Mouse (Mus musculus) myocyte (in vitro differentiated cells): Measurements from ENCODE around the gene Cln5.

ENCODE experiments used
- CEBPB ChIP-seq: IDR thresholded peaks from 2 replicates; pipeline ENCODE4 v1.6.1; 2011; ENCODE audit warnings: mild to moderate bottlenecking, moderate library complexity; ENCODE audit not compliant: poor library complexity, insufficient read depth, severe bottlenecking
- E2F4 ChIP-seq: IDR thresholded peaks from one replicate; pipeline ENCODE4 v1.6.1; 2011; ENCODE audit warnings: mild to moderate bottlenecking, control low read depth, moderate library complexity; ENCODE audit not compliant: insufficient read depth
- MAX ChIP-seq: IDR thresholded peaks from one replicate; pipeline ENCODE4 v1.6.1; 2011; ENCODE audit warnings: low read depth, mild to moderate bottlenecking, control low read depth
- MYOD1 ChIP-seq, 3 experiments: IDR thresholded peaks; one replicate each; pipeline ENCODE4 v1.6.1; 2011; ENCODE audit warnings: control low read depth in 2 of 3, low read depth in 2 of 3, mild to moderate bottlenecking in 2 of 3, moderate library complexity in 1 of 3; ENCODE audit not compliant: insufficient read length in 2 of 3, control insufficient read depth in 1 of 3
- MYOG ChIP-seq, 3 experiments: IDR thresholded peaks; one replicate each; pipeline ENCODE4 v1.6.1; 2011; ENCODE audit warnings: control low read depth in 2 of 3, low read depth in 2 of 3, mild to moderate bottlenecking in 2 of 3; ENCODE audit not compliant: insufficient read length in 2 of 3, control insufficient read depth in 1 of 3, insufficient read depth in 1 of 3
- POLR2A ChIP-seq: IDR thresholded peaks from one replicate; pipeline ENCODE4 v1.6.1; 2011; ENCODE audit warnings: low read depth, mild to moderate bottlenecking, control low read depth, moderate library complexity; ENCODE audit not compliant: insufficient read length
- POLR2AphosphoS2 ChIP-seq: IDR thresholded peaks from one replicate; pipeline ENCODE4 v1.6.1; 2011; ENCODE audit warnings: low read depth, control low read depth; ENCODE audit not compliant: insufficient read length
- REST ChIP-seq: IDR thresholded peaks from one replicate; pipeline ENCODE4 v1.6.1; 2011; ENCODE audit warnings: mild to moderate bottlenecking, control low read depth, moderate library complexity; ENCODE audit not compliant: insufficient read depth, insufficient read length
- SRF ChIP-seq: IDR thresholded peaks from one replicate; pipeline ENCODE4 v1.6.1; 2011; ENCODE audit warnings: low read depth; ENCODE audit not compliant: control insufficient read depth, insufficient read length
- TCF12 ChIP-seq: IDR thresholded peaks from one replicate; pipeline ENCODE4 v1.6.1; 2011; ENCODE audit warnings: mild to moderate bottlenecking, control low read depth; ENCODE audit not compliant: poor library complexity, insufficient read depth, severe bottlenecking
- TCF3 ChIP-seq: IDR thresholded peaks from one replicate; pipeline ENCODE4 v1.6.1; 2011; ENCODE audit warnings: low read depth, control low read depth; ENCODE audit not compliant: insufficient read length
- USF1 ChIP-seq: IDR thresholded peaks from one replicate; pipeline ENCODE4 v1.6.1; 2011; ENCODE audit warnings: low read depth, mild to moderate bottlenecking, control low read depth, moderate library complexity

DNA sequence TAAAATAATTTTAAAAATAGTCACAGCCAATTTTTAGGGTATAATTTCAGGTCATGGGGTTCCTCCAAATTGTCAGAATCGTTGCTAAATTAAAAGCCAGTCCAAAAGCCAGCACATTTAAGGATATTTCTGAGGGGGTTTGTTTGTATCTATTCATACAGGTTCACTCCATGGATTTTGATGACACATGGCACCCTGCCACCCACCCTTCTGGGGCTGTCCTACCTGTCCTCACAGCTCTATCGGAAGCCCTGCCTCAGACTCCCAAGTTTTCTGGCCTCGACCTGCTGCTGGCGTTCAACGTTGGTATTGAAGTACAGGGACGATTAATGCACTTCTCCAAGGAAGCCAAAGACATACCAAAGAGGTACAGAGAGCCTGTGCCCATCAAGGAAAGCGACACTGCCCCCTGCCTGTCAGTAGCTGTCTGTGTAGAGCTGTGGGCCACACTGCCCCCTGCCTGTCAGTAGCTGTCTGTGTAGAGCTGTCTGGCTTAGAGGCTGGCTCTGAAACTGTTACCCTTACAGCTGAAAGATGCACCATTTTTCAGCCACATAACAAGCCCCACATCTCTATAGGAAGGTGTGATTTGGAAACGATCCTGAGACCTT is 18.8 kb upstream of the Cln5 start:
- TF ChIP-seq POLR2AphosphoS2 (no peak), MAX (no peak), USF1 (no peak), POLR2A (no peak), MYOG (IDR thresholded peaks at IDR 0.05; ENCODE audit: control insufficient read depth in 1 of 3, insufficient read depth in 1 of 3, insufficient read length in 2 of 3, low read depth in 2 of 3) (no peak), SRF (no peak), TCF12 (no peak), E2F4 (no peak), MYOD1 (IDR thresholded peaks at IDR 0.05; ENCODE audit: control insufficient read depth in 1 of 3, insufficient read length in 2 of 3, low read depth in 2 of 3) (no peak), TCF3 (no peak), CEBPB (no peak), REST (no peak)
